Mouse (Mus musculus) kidney, postnatal 10 days (tissue): Measurements from ENCODE around the gene Tle3.

Experiments used
- DNase-seq: peaks from one replicate; pipeline ENCODE4 v3.0.0; 2021; ENCODE audit warnings: mixed read lengths

The Tle3 gene

DNA sequence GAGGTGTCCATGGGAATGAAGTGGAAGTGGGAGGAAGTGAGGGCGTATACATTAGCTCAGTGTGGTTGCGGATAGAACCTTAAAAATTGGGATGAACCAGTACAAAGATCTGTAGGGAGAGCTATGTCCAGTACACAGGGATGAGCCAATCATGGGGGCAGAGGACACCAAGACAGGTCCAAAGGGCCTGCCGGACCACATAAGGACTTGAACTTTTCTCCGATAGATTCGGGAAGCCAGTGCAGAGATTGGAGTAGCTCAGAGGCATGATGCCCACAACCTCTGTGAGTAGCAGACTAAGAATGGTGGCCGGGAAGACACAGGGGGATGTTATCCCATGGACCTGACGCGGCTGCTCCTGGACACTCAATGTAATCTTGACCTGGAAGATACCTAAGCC, 12.0 kb upstream of the Tle3 start:
- DNase-seq: no peak

DNA sequence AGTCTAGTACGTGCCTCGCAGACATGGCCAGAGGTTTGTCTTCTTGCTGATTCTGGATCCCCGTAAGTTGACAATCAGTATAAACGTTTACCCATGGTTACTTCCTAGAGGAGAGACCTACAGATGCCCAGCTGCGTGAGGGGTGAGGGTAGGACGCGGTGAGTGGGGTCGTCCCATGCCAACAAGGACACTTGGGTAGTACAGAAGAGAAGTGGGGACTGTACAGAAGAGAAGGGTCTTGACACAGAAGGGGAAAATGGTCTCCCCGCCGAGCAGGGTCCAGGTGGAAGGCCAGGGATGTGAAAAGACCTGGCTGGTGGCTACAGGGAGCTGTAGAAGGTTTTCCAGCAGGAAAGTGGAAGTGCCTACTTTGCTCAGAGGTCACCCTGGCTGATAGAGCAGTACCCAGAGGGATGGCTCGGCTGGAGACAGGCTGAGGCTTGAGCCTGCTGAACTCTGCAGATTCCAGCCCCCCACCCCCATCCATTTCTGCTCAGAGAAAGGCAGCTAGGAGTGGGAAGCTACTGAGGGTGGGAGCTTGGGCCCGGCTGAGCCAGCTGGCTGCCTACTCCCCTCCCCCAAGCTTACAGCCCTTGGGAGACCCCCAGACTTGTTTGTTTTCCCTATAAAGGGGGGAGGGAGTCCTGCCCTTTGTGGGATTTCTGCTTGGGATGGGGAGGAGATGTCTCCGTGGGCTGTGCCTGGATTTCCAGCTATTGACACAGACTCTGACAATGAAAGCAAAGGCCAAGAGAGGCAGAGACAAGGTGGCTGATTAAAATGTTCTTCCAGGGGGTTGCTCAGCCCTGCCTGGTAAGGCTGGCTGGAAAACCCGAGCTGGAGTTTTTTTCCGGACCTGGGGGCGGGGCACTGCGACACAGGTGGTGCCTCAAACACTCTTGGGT, 11.2 kb upstream of the Tle3 start:
- DNase-seq: peak; percentile 78

DNA sequence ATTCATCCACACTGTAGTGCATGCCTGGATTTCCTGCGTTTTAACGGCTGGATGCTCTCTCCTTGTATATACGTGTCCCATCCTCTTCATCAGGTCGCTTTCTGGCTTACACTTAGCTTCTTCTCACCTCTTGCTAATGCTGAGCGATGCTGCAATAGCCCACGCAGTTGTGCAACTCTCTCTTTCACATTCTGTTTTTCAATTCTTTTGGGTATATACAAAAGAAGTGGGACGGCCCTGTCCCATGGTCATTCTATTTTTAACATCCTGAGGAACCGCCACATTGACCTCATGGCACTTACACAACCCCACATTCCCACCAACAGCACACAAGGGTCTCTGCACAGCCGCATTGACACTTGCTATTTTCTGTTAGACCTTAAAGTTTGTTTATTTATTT, 9.0 kb upstream of the Tle3 start:
- no peak for DNase-seq

DNA sequence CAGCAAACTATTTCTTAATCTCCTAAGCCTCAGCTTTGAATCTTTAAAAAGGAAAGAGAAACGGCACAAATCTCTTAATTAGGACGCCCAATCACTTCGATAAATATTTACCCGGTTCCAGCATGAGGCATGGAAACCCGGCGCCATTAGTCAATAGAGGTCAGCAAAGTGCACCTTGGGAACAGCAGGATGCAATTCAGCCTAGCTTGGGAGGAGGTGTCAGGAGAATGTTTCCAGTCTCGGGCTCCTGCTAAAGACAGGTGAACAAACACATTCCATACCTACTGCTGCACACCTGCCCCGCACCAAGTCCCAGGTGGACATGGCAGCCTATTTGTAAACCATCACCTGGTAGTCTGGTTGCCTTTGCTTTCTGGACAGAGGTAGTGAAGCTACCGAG, 6.1 kb upstream of the Tle3 start:
- no peak for DNase-seq

DNA sequence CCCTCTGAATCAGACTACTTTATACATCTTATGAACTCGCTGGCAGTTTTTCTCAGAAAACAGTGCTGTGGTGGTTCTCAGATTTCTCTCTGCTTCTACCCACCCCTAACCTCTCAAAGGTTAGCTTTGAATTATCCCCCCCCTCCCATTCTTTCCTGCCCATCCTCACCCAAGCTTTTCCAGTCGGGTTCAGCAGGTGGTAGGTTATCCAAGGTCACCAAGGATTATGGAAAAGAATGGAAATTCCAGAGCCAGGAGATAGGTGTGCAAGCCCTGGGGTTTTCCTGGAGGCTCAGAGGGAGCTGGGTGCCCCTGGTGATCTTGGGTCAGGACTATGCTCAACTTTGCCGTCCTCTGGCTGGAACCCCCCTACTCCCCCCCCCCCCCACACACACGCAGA, 5.0 kb upstream of the Tle3 start:
- no peak for DNase-seq

DNA sequence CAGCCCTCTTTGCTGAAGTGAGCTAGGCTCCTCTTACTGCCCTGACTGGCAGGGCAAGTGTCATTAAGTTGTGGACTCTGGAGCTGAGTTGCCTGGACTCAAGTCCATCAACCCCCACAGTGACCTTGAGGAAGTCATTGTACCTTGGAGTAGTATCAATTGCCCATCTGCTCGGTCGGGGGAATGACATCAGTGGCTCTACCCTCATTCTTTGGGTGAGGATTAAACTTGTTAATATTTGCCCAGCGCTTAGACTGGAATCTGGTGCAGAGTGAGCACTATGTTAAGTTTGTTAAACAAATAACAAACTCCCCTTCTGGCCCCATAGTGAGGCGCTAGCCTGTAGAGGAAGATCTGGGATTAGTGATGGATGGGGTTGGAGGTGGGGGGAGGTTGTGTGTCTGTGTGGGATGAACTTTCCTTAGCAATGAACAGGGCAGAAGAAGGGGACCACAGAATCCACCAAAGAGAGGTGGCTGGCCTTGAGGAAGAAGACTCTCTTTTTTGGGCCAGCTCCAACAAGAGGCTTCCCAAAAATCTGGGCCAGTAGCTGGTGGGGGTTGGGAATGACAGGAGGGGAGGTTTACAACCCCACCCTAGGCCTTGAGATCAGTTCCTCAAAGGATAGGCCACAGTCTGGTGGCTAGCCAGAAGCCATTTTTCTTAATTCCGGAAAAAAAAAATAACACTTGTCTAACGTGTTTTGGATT, 4.2 kb upstream of the Tle3 start:
- DNase-seq: peak; percentile 48

DNA sequence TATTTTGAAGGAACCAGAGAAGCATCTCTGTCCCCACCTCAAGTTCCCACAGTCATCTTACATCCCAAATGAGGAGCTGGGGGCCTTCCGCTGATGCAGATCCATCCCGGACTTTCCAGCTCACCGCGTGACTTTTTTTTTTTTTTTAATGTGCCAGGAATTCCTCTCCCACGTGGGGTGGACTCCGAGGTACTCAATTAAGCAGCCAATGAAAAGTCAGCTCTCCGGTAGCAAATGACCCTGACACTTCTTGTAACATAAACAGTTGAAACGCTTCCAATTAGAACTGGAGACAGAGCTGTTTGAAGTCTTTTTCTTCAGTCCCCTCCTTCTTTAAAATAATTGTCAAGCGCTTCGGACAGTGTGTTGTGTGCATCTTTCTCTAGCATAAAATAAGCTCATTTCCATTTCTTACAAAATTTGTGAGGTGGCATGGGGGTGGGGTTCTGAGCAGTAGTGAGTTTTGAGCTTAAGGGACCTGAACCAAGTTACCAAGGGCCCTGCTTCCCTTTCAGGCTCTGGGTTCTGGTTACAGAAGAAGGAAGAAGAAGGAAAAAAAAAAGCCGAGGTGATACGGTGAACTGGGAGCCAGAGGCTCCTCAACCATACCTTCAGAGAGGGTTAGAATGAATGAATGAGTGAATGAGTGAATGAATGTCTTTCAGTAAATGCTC, 3.5 kb upstream of the Tle3 start:
- peak; percentile 90 for DNase-seq

DNA sequence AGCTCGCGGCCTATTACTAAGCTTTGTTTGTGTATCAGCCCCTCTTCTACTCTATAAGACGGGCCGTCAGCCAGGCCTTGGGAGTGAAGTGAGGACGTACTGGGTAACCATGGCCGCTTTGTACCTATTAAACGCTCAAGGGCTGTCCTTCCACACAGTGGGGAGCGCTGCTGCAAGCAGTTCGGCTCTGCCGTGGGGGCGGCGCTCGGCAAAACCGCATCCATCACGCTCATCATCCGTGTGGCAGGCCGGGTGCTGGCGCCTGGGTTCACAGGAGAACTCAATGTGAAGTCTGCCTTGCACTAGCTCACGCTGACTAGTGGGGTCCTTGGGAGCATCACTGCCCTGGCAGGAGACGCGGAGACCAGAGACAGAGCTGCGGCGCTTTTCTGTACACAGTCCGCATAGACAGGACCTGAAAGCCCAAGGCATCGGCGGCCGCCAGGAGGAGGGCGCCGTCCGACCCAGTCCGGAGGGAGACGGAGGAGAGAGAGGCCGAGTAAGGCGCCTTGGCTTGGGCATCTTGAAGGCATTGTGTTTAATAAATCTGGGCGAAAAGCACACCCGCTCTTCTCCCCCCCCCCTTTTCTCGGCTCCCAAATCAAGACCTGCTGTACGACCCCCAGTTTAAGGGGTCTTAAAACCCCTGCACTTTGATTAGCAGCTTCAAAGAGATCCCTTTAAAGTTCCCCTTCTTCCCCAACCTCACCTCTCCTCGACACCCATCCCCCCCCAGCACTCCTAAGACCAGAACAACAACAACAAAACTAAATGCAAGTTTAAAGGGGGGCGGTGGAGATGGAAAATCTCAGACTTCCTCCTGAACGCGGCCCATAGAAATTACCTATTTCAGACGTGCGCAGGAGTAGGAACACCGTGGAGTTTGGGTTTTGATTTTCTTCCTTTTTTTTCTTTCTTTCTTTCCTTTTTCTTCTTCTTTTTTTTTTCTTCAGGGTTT, 2.6 kb upstream of the Tle3 start:
- DNase-seq: peak; percentile 55

DNA sequence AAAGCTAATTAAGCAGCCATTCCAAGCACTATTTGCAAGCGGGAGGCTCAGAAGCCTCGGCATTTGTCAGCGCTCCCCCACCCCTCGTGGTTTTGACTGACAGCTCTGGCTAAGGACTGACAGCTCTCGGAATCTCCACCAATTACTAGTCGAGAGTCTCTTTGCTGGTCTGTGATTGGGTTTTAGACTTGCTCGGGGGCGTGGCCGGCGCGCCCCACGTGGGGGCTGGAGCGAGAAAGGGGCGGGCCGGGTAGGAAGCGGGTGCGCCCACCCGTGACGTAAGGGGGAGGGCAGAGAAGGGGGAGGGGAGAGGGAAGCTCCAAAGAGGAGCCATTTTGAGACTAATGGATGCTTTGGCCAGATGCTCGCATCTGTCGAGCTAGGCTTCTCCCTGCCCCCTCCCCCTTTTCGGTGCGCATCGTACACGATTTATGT, 1.7 kb upstream of the Tle3 start:
- DNase-seq: peak; percentile 100

DNA sequence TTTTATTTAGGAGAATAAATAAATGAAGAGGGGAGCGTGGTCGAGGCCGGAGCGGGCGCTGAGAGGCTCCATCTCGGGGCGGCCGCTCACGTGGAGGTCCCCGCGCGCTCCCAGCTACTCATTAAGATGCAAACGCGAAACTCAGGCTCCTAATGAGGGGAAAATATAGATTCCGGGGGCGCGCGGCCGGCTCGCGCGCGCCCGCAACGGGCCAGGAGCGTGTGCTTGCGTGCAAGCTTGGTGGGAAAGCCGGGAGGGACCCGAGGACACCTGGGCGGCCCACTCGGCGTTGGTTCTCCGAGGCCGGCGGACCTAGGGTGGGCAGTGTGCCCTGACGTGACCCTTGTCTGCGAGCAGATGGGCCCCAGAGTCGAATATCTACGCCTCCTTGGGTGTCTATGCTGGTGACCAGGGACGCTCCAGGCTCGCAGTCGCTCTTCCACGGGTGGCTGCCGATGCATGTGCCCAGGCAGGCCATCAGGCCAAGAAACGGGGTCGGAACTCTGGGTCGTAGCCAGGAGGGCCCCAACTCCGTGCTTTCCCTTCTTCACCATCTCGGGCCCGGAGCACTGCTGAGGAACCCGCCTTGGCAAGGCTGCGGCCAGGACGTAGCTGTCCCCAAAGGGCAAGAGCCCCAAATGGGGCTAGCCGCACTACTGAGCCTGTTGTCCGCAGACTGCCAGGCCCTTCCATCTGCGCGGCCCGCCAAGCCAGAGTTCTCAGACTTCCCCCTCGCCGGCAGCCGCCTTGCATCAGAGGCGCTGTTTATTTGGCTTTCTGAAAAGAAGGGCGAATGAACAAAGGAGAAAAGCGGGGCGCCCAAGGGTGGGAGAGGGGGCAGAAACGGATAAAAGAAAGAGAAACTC, 1.0 kb upstream of the Tle3 start:
- peak; percentile 87 for DNase-seq

DNA sequence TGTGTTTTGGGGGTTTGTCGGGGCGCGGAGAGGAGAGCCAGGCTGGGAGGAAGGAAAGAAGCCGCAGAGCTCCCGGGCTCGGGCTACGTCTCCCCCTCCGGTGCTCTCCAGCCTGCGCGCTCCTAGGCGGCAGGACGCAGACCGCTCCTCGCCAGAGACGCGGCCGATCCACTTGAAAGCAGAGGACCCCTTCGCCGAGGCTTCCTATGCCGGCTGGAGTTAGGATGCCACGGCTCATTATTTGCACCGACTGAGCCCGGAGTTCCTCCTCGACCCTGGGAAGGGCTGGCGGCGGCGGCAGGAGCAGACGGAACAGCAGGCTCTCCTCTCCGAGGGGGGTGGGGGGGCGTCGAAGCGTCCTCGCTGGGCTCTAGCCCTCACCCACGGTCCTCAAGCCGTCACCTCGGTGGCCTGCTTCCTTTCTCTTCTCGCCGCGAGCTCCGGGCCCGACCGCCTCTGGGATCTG, 377 bp downstream of the Tle3 start:
- DNase-seq: no peak

DNA sequence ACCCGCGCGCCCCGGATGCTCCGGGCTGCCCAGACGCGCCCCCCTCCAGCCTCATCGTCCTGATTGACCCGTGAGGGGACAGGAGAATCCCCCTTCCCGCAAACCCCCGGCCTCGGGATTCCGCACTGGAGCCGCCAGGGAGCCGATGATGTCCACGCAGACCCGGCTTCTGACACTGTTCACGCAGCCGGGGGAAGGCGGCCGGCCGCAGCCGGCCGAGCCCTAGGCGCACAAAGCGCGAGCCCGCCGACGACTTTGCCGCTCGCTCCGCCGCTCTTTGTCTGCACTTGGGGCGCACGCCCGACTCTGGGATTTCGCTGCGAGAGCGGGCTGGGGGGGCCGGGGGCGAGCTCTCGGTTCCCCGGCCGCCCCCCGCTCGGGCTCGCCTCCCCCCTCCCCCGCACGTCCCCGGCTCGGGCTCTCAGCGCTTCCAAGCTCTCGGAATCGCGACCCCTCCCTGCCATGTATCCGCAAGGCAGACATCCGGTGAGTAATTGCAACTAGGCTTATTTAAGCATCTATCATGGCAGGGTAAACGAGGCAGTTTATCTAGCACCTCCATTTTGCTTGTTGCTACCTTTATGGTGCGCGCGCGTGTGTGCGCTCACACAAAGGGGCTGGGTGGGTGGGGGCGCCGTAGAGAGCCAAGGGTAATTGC, 939 bp downstream of the Tle3 start:
- DNase-seq: peak; percentile 83

DNA sequence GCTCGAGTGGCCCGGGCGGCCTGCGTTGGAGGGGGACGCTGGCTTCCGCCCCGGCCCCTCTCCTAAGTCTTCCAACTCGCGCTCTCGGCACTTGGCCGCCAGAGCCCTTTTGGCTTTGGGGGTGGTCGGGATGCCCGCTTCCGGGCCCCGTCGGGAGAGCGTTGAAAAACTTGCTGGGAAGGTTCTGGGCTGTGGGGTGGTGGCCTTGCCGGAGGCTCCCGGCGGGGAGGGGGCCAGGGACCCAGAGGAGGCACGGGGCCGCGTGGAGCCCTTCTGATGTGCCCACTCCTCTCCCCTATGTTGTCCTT, 1.4 kb downstream of the Tle3 start:
- DNase-seq: no peak

DNA sequence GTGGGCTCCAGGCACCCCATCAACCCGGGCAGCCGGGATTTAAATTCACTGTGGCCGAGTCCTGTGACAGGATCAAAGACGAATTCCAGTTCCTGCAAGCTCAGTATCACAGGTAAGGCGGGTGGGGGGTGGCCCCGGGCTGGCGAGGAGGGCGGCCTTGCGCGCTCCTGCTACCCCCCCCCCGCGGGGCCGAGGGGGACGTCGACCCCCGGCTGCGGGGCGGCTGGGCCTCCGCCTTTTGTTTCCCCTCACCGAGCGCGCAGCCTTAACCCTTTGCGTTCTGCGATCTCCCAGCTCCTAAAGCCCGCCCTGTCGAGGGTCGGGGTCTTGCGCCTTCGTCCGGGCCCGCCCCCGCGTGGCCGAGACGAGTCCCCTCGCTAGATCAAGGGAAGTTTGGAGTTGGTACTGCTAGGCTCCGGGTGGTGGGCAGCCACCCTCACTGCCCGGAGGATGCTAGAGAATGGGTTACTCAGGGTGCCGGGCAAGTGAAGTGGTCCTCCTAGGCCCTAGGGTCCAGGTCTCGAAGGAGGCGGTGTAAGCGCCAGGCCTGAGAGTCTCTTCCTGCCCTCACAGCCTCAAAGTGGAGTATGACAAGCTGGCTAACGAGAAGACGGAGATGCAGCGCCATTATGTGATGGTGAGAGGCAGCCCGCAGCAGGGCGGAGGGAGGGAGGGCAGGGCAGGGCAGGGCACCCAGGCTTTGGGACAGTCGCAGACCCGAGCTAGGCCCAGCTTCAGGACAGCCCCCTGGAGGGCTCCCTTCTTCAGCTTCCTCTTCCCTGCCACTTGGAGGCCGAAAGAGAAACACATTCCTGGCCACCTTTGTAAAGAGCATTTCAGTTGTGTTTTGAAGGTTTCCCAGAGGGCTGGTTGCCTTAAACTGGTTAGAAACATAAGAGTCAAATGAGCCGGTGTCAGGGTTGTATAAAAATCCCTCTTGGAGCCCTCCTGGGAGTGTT, 2.1 kb downstream of the Tle3 start:
- DNase-seq: peak; percentile 65

DNA sequence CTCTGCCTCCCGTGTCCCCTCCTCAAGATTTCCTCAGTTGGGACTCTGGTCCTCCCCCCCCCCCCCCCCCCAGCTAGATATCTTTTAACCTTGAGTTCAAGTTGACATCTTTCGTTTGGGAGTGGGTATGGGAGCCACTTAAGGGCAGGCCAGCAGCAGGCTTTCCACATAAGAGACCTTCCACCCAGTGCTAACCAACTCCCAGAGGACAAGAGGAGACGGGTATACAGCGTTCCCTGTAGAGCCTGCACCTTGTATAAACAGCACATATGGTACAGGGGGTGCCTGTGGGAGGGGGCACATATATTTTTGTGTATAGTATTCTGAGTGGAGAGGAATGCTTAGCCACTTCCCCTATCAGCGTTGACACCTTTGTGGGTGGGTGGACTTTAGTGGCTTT, 2.8 kb downstream of the Tle3 start:
- no peak for DNase-seq

DNA sequence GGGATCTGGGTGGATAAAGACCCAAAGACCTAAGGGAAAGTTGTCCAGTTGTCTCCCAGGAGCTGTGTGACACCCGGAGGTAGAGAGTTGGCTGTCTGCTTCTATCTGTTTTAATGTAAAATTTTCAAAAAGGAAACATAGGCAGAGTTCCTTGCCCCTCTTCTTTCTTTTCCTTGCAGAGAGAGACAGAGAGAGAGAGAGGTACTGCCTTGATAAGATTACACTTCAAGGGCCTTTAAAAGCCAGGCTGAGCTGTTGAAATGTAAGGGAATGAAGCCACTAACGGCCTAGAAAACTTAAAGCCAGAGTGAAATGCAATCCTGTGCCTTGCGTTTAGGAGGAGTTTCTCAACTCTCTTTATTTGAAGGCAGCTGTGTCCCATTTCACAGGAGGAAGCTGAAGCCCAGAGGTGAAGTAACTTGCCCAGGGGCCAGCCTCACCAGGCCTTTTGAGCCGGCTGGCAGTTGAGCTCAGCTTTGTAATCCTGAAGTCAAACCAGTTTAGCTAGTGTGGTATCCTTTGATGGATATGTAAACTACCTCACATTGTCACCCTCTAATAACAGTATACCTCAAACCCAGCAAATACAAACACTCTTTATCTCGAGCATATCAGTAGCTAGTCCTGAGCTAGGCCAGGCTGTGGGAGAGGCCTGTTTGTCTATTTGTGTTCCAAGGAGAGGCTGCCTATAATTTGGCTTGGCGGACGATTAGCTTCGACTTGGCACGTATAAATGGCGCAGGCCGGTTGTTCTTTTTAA, 3.8 kb downstream of the Tle3 start:
- no peak for DNase-seq

DNA sequence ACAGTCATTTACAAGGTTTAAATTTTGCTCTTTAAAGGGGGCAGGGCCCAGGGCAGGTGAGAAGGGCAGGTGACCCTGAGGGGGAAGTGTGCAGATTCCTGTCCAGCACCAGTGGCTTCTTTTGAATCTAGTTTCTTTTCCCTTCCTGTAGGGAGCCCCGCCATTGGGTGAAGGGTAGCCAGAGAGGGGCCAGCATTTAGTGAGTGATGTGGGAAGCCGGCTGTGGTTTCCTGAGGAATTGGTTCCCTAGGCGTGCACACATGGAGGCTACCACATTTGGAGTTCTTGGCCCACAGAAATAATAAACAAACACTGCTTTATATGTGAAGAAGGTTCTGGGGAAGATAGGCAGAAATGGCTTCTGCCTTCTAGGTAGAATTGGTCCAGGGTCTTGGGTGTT, 4.5 kb downstream of the Tle3 start:
- no peak for DNase-seq

DNA sequence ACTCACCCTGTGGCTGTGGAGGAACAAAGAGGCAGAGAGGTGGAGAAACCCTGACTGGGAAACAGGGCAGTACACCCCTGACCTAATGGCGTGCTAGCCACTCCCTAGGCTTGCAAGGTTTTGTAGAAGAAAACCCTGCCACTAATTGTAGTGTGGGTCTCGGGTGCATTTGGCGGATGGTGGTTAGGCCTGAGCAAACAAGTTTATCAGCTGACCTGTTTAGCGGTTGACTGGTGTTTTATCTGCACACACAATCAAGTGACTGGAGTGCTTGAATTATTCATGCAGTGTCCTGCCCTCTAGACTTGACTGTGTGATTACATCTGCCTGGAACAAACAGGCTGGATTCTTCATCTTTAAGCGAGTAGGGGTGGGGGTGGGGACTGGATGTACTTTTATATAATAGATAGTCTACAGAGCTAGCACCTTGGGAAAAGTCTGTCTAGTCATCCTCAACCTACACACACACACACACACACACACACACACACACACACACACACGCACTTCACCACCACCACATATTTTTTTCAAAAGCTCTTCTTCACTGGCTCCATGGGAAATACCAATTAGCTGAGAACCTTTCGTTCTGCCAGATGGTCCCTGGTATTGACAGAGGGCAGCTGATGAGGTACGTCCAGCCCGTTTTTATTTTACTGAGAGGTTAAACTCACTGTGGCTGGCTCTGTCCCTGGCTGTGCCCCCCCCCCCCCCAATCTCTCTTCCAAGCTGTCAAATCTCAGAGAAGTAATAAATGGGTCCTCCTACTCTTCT, 5.7 kb downstream of the Tle3 start:
- DNase-seq: peak; percentile 41
